Mouse (Mus musculus): ENCODE data around the gene A030003K21Rik. TPM values are rescaled to one million over a fixed set of nuclear protein-coding genes. Genes with fewer than 3 reads are reported as not detected.

Gene A030003K21Rik
- total and polyA plus RNA-seq, 3 experiments = not detected

- no peak overlapping the region for H3K9ac ChIP-seq (ENCODE audit: insufficient read depth, low read depth)
- dilution Hi-C loops (cut with MboI; ENCODE audit: extremely low pct_ligation_motif_present, extremely low pct_unique_long_range_greater_than_20kb, low sequenced_read_pairs) (no loop called here), in situ Hi-C loops (cut with MboI; ENCODE audit: low pct_ligation_motif_present, low pct_unique_long_range_greater_than_20kb, low sequenced_read_pairs) (no loop called here)
- no peak for DNase-seq (ENCODE audit: extremely low read depth)
- no peaks in the 10 kb centered on the region for H3K36me3 ChIP-seq (replicated peaks in 1 of 2; ENCODE audit: control insufficient read depth in 1 of 2, insufficient read depth in 1 of 2, low read length in 1 of 2)
- H3K27ac ChIP-seq (ENCODE audit: insufficient read depth, low read depth) = no peak overlapping the region
- H3K79me2 ChIP-seq (replicated peaks; ENCODE audit: control insufficient read depth, extremely low read depth, insufficient read depth, poor library complexity, severe bottlenecking) = no peaks in the 10 kb centered on the region
- H3K4me2 ChIP-seq (ENCODE audit: insufficient read depth, low read depth, poor library complexity, severe bottlenecking) = no peak overlapping the region
- no peak overlapping the region for H3K4me3 ChIP-seq (replicated peaks in 1 of 3; ENCODE audit: low read depth in 2 of 3, low read length in 2 of 3, poor library complexity in 1 of 3)
- no peaks in the 10 kb centered on the region for H3K9me3 ChIP-seq (replicated peaks; ENCODE audit: low read length)
- H3K27me3 ChIP-seq (replicated peaks) = no peaks in the 10 kb centered on the region
- H3K4me1 ChIP-seq (ENCODE audit: control insufficient read depth in 1 of 2, insufficient read depth in 2 of 2) = peaks cover 3 to 7% of the 10 kb centered on the region in 2 experiments; a peak in 2 of 4 replicates
- TF ChIP-seq CTCF (conservative IDR thresholded peaks at IDR 0.05 in 1 of 2, IDR thresholded peaks at IDR 0.05 in 1 of 2; ENCODE audit: low read depth in 2 of 2, low read length in 2 of 2) (no peak), CHD1 (IDR thresholded peaks at IDR 0.05; ENCODE audit: low read depth, low read length) (no peak), SIN3A (IDR thresholded peaks at IDR 0.05; ENCODE audit: low read length) (no peak), ZMIZ1 (IDR thresholded peaks at IDR 0.05; ENCODE audit: low read depth, low read length) (no peak), MAZ (IDR thresholded peaks at IDR 0.05; ENCODE audit: low read depth, low read length) (no peak), IRF4 (IDR thresholded peaks at IDR 0.05; ENCODE audit: low read depth, low read length) (no peak), BHLHE40 (IDR thresholded peaks at IDR 0.05; ENCODE audit: low read depth, low read length) (no peak), POLR2A (IDR thresholded peaks at IDR 0.05; ENCODE audit: low read depth, low read length) (no peak), ZC3H11A (IDR thresholded peaks at IDR 0.05; ENCODE audit: low read depth, low read length) (no peak), POLR2AphosphoS2 (IDR thresholded peaks at IDR 0.05; ENCODE audit: low read depth, low read length) (no peak), JUN (IDR thresholded peaks at IDR 0.05; ENCODE audit: insufficient read depth, low read depth, low read length) (no peak), TCF12 (IDR thresholded peaks at IDR 0.05; ENCODE audit: low read depth, low read length) (no peak), USF2 (conservative IDR thresholded peaks at IDR 0.05; ENCODE audit: low read depth, low read length) (no peak), ELF1 (IDR thresholded peaks at IDR 0.05; ENCODE audit: low read depth, low read length) (no peak), GABPA (IDR thresholded peaks at IDR 0.05; ENCODE audit: insufficient replicate concordance, low read depth, low read length) (no peak), PAX5 (IDR thresholded peaks at IDR 0.05; ENCODE audit: low read length) (no peak), NRF1 (IDR thresholded peaks at IDR 0.05; ENCODE audit: low read depth, low read length) (no peak), EP300 (IDR thresholded peaks at IDR 0.05; ENCODE audit: low read length) (no peak), E2F4 (IDR thresholded peaks at IDR 0.05; ENCODE audit: insufficient replicate concordance, low read depth, low read length) (no peak), MXI1 (IDR thresholded peaks at IDR 0.05; ENCODE audit: low read depth, low read length) (no peak)
These were observed 31.2 kb upstream of the A030003K21Rik start for GRCm38 (mm10) chr1:82974342-82974741.

- dilution Hi-C loops (cut with MboI; ENCODE audit: extremely low pct_ligation_motif_present, extremely low pct_unique_long_range_greater_than_20kb, low sequenced_read_pairs) (no loop called here), in situ Hi-C loops (cut with MboI; ENCODE audit: low pct_ligation_motif_present, low pct_unique_long_range_greater_than_20kb, low sequenced_read_pairs) (no loop called here)
- H3K27ac ChIP-seq (ENCODE audit: insufficient read depth, low read depth) = no peak overlapping the region
- no peaks in the 10 kb centered on the region for H3K27me3 ChIP-seq (replicated peaks)
- H3K4me1 ChIP-seq (ENCODE audit: control insufficient read depth in 1 of 2, insufficient read depth in 2 of 2) = peaks cover 3 to 7% of the 10 kb centered on the region in 2 experiments; a peak in 2 of 4 replicates
- H3K9me3 ChIP-seq (replicated peaks; ENCODE audit: low read length) = no peaks in the 10 kb centered on the region
- no peaks in the 10 kb centered on the region for H3K79me2 ChIP-seq (replicated peaks; ENCODE audit: control insufficient read depth, extremely low read depth, insufficient read depth, poor library complexity, severe bottlenecking)
- DNase-seq (ENCODE audit: extremely low read depth) = no peak
- no peaks in the 10 kb centered on the region for H3K36me3 ChIP-seq (replicated peaks in 1 of 2; ENCODE audit: control insufficient read depth in 1 of 2, insufficient read depth in 1 of 2, low read length in 1 of 2)
- no peak overlapping the region for H3K4me3 ChIP-seq (replicated peaks in 1 of 3; ENCODE audit: low read depth in 2 of 3, low read length in 2 of 3, poor library complexity in 1 of 3)
- H3K9ac ChIP-seq (ENCODE audit: insufficient read depth, low read depth) = no peak overlapping the region
- TF ChIP-seq MAFK (IDR thresholded peaks at IDR 0.05; ENCODE audit: insufficient replicate concordance, low read length) (no peak), NELFE (IDR thresholded peaks at IDR 0.05; ENCODE audit: low read depth, low read length) (no peak), ZKSCAN1 (IDR thresholded peaks at IDR 0.05; ENCODE audit: borderline replicate concordance, low read depth, low read length) (no peak), CTCF (conservative IDR thresholded peaks at IDR 0.05 in 1 of 2, IDR thresholded peaks at IDR 0.05 in 1 of 2; ENCODE audit: low read depth in 2 of 2, low read length in 2 of 2) (no peak), PAX5 (IDR thresholded peaks at IDR 0.05; ENCODE audit: low read length) (no peak), UBTF (IDR thresholded peaks at IDR 0.05; ENCODE audit: low read depth, low read length) (no peak)
- no peak overlapping the region for H3K4me2 ChIP-seq (ENCODE audit: insufficient read depth, low read depth, poor library complexity, severe bottlenecking)
These were observed 30.7 kb upstream of the A030003K21Rik start for GRCm38 (mm10) chr1:82973901-82974300.
